Mouse (Mus musculus): Measurements from ENCODE around the gene Ten1. TPM values are rescaled to one million over a fixed set of nuclear protein-coding genes. Genes with fewer than 3 reads are reported as not detected.
A peak's percentile ranks its signal among the peaks of the same experiment; 100 is the strongest.

Ten1 gene
- polyA plus RNA-seq, 2 experiments = 44.2 to 70.5 TPM

GRCm38 (mm10) chr11:116186360-116186759, 12.3 kb upstream of the Ten1 start:
- no peak overlapping the region for H3K27ac ChIP-seq (replicated peaks; ENCODE audit: low read depth, low read length)
- no peak overlapping the region for H3K4me3 ChIP-seq (replicated peaks; ENCODE audit: low read length)
- H3K9ac ChIP-seq (ENCODE audit: low read depth, low read length, severe bottlenecking) = no peak overlapping the region
- H3K4me2 ChIP-seq (replicated peaks; ENCODE audit: low read depth, low read length, severe bottlenecking) = no peak overlapping the region
- H3K4me1 ChIP-seq (ENCODE audit: control insufficient read depth, insufficient read depth, low read length) = no peaks in the 10 kb centered on the region
- ATAC-seq (ENCODE audit: low FRiP score, low read depth) = no peak
- H3K36me3 ChIP-seq (ENCODE audit: control insufficient read depth, insufficient read depth, low read length) = peaks cover 77% of the 10 kb centered on the region
- WGBS = 79% methylated on average over 11 of the region's 11 CpGs
- DNase-seq (ENCODE audit: low spot score) = no peak
- no peaks in the 10 kb centered on the region for H3K27me3 ChIP-seq (ENCODE audit: control insufficient read depth, insufficient read depth, low read length)
- no peak for TF ChIP-seq POLR2A (IDR thresholded peaks at IDR 0.05; ENCODE audit: borderline replicate concordance, extremely low read depth, insufficient read depth, insufficient read length)
- H3K9me3 ChIP-seq (ENCODE audit: control insufficient read depth, low read length) = no peaks in the 10 kb centered on the region

DNA sequence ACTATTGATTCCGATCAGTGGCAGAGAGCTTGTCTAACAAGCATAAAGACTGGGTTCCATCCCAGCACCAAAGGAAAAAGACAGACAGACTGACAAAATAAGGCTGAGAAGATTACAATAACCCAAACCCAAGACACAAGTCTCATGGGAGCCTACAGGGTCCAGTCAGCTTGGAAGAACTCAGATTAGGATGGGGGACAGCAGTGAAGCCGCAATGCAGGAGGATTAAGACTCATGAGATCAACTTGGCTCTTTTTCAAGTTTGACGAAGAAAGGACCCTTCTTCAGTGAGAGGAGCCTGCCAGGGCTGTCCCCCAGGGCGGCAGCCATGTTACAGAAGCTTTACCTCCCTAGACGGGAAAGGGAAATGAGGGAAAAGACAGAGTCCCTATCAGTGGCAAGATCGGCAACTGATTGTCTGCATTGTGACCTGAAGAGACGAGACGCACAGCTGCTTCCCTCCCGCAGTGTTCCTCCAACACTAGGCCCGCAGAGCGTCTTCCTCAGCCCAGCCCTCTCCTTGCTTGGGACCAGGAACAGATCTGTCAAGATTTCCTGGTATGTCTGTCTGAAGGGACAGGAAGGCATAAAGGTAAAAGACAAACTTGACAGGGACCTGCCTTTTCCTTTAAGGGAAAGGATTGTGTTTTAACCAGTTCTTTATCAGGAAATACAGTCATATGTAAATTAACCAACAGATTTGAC, 11.3 kb upstream of the Ten1 start:
- Histone ChIP-seq H3K27me3 (ENCODE audit: control insufficient read depth, insufficient read depth, low read length) (no peaks in the 10 kb centered on the region), H3K36me3 (ENCODE audit: control insufficient read depth, insufficient read depth, low read length) (peaks cover 70% of the 10 kb centered on the region), H3K27ac (replicated peaks; ENCODE audit: low read depth, low read length) (0 out of 2 replicates have a peak overlapping the region, but pooled peaks have one; percentile 43), H3K4me1 (ENCODE audit: control insufficient read depth, insufficient read depth, low read length) (no peaks in the 10 kb centered on the region), H3K9me3 (ENCODE audit: control insufficient read depth, low read length) (no peaks in the 10 kb centered on the region), H3K4me3 (replicated peaks; ENCODE audit: low read length) (no peak overlapping the region), H3K9ac (ENCODE audit: low read depth, low read length, severe bottlenecking) (no peak overlapping the region), H3K4me2 (replicated peaks; ENCODE audit: low read depth, low read length, severe bottlenecking) (no peak overlapping the region)
- DNase-seq (ENCODE audit: low spot score) (no peak), ATAC-seq (ENCODE audit: low FRiP score, low read depth) (no peak)
- WGBS = 74% methylated on average over 11 of the region's 11 CpGs
- no peak for TF ChIP-seq POLR2A (IDR thresholded peaks at IDR 0.05; ENCODE audit: borderline replicate concordance, extremely low read depth, insufficient read depth, insufficient read length)

DNA sequence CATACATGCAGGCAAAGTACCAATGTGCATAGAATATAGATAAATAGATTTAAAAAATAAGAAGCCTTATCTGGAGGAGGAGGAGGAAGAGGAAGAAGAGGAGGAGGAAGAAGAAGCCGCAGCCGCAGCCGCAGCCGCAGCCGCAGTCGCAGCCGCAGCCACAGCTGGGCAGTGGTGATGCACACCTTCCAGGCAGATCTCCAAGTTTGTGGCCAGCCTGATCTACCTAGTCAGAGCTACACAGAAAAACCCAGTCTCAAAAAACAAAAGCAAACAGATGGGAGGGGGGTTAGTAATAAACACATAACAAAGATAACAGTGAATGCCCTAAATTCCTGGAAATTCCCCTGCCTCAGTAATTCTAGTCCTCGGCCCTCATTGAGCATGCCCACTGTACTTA, 4.0 kb upstream of the Ten1 start:
- no peaks in the 10 kb centered on the region for H3K27me3 ChIP-seq (ENCODE audit: control insufficient read depth, insufficient read depth, low read length)
- no peak for TF ChIP-seq POLR2A (IDR thresholded peaks at IDR 0.05; ENCODE audit: borderline replicate concordance, extremely low read depth, insufficient read depth, insufficient read length)
- 93% methylated on average over 8 of the region's 8 CpGs for WGBS
- H3K9ac ChIP-seq (ENCODE audit: low read depth, low read length, severe bottlenecking) = no peak overlapping the region
- H3K4me2 ChIP-seq (replicated peaks; ENCODE audit: low read depth, low read length, severe bottlenecking) = no peak overlapping the region
- H3K4me1 ChIP-seq (ENCODE audit: control insufficient read depth, insufficient read depth, low read length) = peaks cover 6% of the 10 kb centered on the region
- H3K36me3 ChIP-seq (ENCODE audit: control insufficient read depth, insufficient read depth, low read length) = peaks cover 33% of the 10 kb centered on the region
- H3K9me3 ChIP-seq (ENCODE audit: control insufficient read depth, low read length) = no peaks in the 10 kb centered on the region
- DNase-seq (ENCODE audit: low spot score) = no peak
- ATAC-seq (ENCODE audit: low FRiP score, low read depth) = no peak
- H3K4me3 ChIP-seq (replicated peaks; ENCODE audit: low read length) = no peak overlapping the region
- no peak overlapping the region for H3K27ac ChIP-seq (replicated peaks; ENCODE audit: low read depth, low read length)

DNA sequence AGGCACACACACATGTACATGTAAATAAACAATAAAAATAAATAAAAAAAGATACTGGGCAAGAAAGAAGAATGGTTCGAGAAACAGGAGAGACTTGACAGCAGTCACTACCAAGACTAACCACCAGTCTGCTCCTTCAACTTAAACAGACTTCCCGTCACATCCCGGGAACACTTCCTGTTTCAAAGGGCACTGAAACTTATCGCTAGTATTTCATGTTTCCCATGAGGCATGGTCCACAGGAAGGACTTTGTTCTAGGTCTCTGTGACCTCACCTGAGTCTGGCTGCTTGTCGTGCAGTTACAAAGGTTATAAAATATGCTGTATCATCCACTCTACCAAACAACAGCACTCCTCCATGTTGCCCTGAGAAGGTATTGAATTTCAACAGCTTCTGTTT, 3.4 kb upstream of the Ten1 start:
- Histone ChIP-seq H3K9ac (ENCODE audit: low read depth, low read length, severe bottlenecking) (no peak overlapping the region), H3K4me3 (replicated peaks; ENCODE audit: low read length) (no peak overlapping the region), H3K4me2 (replicated peaks; ENCODE audit: low read depth, low read length, severe bottlenecking) (no peak overlapping the region), H3K27me3 (ENCODE audit: control insufficient read depth, insufficient read depth, low read length) (no peaks in the 10 kb centered on the region), H3K9me3 (ENCODE audit: control insufficient read depth, low read length) (no peaks in the 10 kb centered on the region), H3K4me1 (ENCODE audit: control insufficient read depth, insufficient read depth, low read length) (peaks cover 9% of the 10 kb centered on the region), H3K27ac (replicated peaks; ENCODE audit: low read depth, low read length) (no peak overlapping the region), H3K36me3 (ENCODE audit: control insufficient read depth, insufficient read depth, low read length) (peaks cover 28% of the 10 kb centered on the region)
- 73% methylated on average over 5 of the region's 5 CpGs for WGBS
- no peak for TF ChIP-seq POLR2A (IDR thresholded peaks at IDR 0.05; ENCODE audit: borderline replicate concordance, extremely low read depth, insufficient read depth, insufficient read length)
- DNase-seq (ENCODE audit: low spot score) (no peak), ATAC-seq (ENCODE audit: low FRiP score, low read depth) (no peak)

DNA sequence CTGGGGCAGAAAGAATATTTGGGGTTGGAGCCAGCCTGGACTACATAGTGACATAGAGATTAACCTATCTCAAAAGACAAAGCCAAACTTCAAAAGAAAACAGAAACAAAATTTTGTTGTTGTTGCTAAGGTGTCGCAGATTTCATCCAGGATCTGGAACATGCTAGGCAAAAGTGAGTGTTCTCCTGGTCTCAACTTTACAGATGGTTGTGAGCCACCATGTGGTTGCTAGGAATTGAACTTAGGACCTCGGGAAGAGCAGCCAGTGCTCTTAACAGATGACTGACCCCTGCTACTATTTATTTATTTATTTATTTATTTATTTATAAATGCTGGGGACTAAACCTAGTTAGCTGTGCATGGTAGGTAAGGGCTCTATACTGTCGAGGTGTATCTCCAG, 2.3 kb upstream of the Ten1 start:
- no peak for ATAC-seq (ENCODE audit: low FRiP score, low read depth)
- 77% methylated on average over 3 of the region's 3 CpGs for WGBS

More for the DNA sequence above, 2.3 kb upstream of the Ten1 start:
- Histone ChIP-seq H3K4me1 (ENCODE audit: control insufficient read depth, insufficient read depth, low read length) (peaks cover 9% of the 10 kb centered on the region), H3K4me2 (replicated peaks; ENCODE audit: low read depth, low read length, severe bottlenecking) (no peak overlapping the region), H3K27me3 (ENCODE audit: control insufficient read depth, insufficient read depth, low read length) (no peaks in the 10 kb centered on the region), H3K36me3 (ENCODE audit: control insufficient read depth, insufficient read depth, low read length) (peaks cover 20% of the 10 kb centered on the region; the same call in 1 of the 2 replicates), H3K9ac (ENCODE audit: low read depth, low read length, severe bottlenecking) (no peak overlapping the region), H3K4me3 (replicated peaks; ENCODE audit: low read length) (no peak overlapping the region), H3K9me3 (ENCODE audit: control insufficient read depth, low read length) (no peaks in the 10 kb centered on the region), H3K27ac (replicated peaks; ENCODE audit: low read depth, low read length) (no peak overlapping the region)
- no peak for DNase-seq (ENCODE audit: low spot score)
- TF ChIP-seq POLR2A (IDR thresholded peaks at IDR 0.05; ENCODE audit: borderline replicate concordance, extremely low read depth, insufficient read depth, insufficient read length) = no peak

Measured in limb, embryonic 14.5 days (tissue).